Mouse (Mus musculus) spleen, adult 2 months (tissue): Measurements from ENCODE around the gene Slc36a1.

Experiments
- CTCF ChIP-seq: fragments of 200-500 bp; IDR thresholded peaks from 2 replicates; pipeline ENCODE4 v1.5.1; 2011; ENCODE audit warnings: mild to moderate bottlenecking, inconsistent platforms; ENCODE audit not compliant: insufficient read depth, insufficient read length, insufficient replicate concordance; ENCODE audit errors: extremely low read depth
- POLR2A ChIP-seq: fragments of 200-500 bp; IDR thresholded peaks from 2 replicates; pipeline ENCODE4 v1.6.1; 2011; ENCODE audit warnings: low read depth, low read length, inconsistent platforms

GRCm38 (mm10) chr11:55197086-55197485, 7.1 kb upstream of the Slc36a1 start:
- no peak for TF ChIP-seq POLR2A
- no peak for TF ChIP-seq CTCF
